Mouse (Mus musculus) forebrain, embryonic 12.5 days (tissue): ENCODE results near the gene Nup88. TPM values are rescaled to one million over a fixed set of nuclear protein-coding genes. Genes with fewer than 3 reads are reported as not detected.

Source experiments
- ATAC-seq: fragments of 200-750 bp; cut with Nextera tagmentation; 2 replicates; pipeline ENCODE4 v1.8.0; 2017; ENCODE audit warnings: moderate TSS enrichment; ENCODE audit not compliant: low FRiP score
- H3K27ac ChIP-seq: fragments of 300-500 bp; sonication (generic); 2 replicates; pipeline ENCODE4 v1.5.1; 2016; ENCODE audit warnings: mild to moderate bottlenecking
- H3K27me3 ChIP-seq: fragments of 300-500 bp; sonication (generic); 2 replicates; pipeline ENCODE4 v1.6.1; 2016; ENCODE audit warnings: mild to moderate bottlenecking
- H3K36me3 ChIP-seq: fragments of 300-500 bp; sonication (generic); replicated peaks from 2 replicates; pipeline ENCODE4 v1.6.1; 2016; ENCODE audit warnings: mild to moderate bottlenecking
- H3K4me1 ChIP-seq: fragments of 300-500 bp; sonication (generic); 2 replicates; pipeline ENCODE4 v1.6.1; 2016
- H3K4me2 ChIP-seq: fragments of 300-500 bp; sonication (generic); 2 replicates; pipeline ENCODE4 v1.6.1; 2016; ENCODE audit warnings: mild to moderate bottlenecking, moderate library complexity
- H3K4me3 ChIP-seq: fragments of 300-500 bp; sonication (generic); replicated peaks from 2 replicates; pipeline ENCODE4 v1.5.1; 2016; ENCODE audit warnings: mild to moderate bottlenecking
- H3K9ac ChIP-seq: fragments of 300-500 bp; sonication (generic); 2 replicates; pipeline ENCODE4 v1.6.1; 2016; ENCODE audit warnings: mild to moderate bottlenecking
- H3K9me3 ChIP-seq: fragments of 300-500 bp; sonication (generic); 2 replicates; pipeline ENCODE4 v1.6.1; 2016
- WGBS: fragments of 180-500 bp; shearing (Covaris S2); methylation state at CpG from one replicate; pipeline ENCODE4 v1.1.7; 2016; 5-methylcytosine and 5-hydroxymethylcytosine counted together
- polyA plus RNA-seq: library from polyadenylated mRNA; unstranded; fragments of >200 nt; fragmentation: Nextera tagmentation; extraction: Ambion mirVana; gene quantifications from 2 replicates; pipeline ENCODE4 v1.2.1, GENCODE M21; 2016

Nup88 gene
- polyA plus RNA-seq, 1 experiment from 2014 or later, result 158 TPM

GRCm38 (mm10) chr11:70982557-70983228, 12.9 kb upstream of the Nup88 start, which contains the start of gene C1qbp:
C1qbp (minus strand) TSS chr11:70983026.
- Histone ChIP-seq H3K4me2 (peak within 1 kb of the TSS; percentile 69), H3K4me1 (peaks cover 14% of the 10 kb centered on the region), H3K27ac (0 out of 2 replicates have a peak within 1 kb of the TSS, but pooled peaks have one; percentile 56), H3K27me3 (no peaks in the 10 kb centered on the region), H3K9ac (peak within 1 kb of the TSS; percentile 93), H3K9me3 (no peaks in the 10 kb centered on the region), H3K4me3 (peak within 1 kb of the TSS; percentile 100), H3K36me3 (peaks cover 68% of the 10 kb centered on the region)
- under 1% methylated on average over 64 of the region's 64 CpGs for WGBS
- peak; percentile 95 for ATAC-seq

- ATAC-seq, result no peak
- peak overlapping the region; percentile 69 for H3K4me2 ChIP-seq
- no peaks in the 10 kb centered on the region for H3K27me3 ChIP-seq
- H3K9me3 ChIP-seq, result no peaks in the 10 kb centered on the region
- H3K4me3 ChIP-seq, result peak overlapping the region; percentile 100
- WGBS, result 11% methylated on average over 12 of the region's 12 CpGs
- peaks cover 14% of the 10 kb centered on the region for H3K4me1 ChIP-seq
- no peak overlapping the region for H3K27ac ChIP-seq
- H3K36me3 ChIP-seq, result peaks cover 68% of the 10 kb centered on the region
- peak overlapping the region; percentile 93 for H3K9ac ChIP-seq
Observed at GRCm38 (mm10) chr11:70982030-70982429, 12.3 kb upstream of the Nup88 start.

- no peak for ATAC-seq
- 93% methylated on average over 14 of the region's 14 CpGs for WGBS
- no peak overlapping the region for H3K9ac ChIP-seq
Observed at GRCm38 (mm10) chr11:70980751-70981510, 11.2 kb upstream of the Nup88 start.

GRCm38 (mm10) chr11:70980232-70980631, 10.5 kb upstream of the Nup88 start:
- 91% methylated on average over 6 of the region's 6 CpGs for WGBS
- no peak overlapping the region for H3K4me3 ChIP-seq
- H3K36me3 ChIP-seq, result peaks cover 68% of the 10 kb centered on the region
- no peaks in the 10 kb centered on the region for H3K27me3 ChIP-seq
- H3K9me3 ChIP-seq, result no peaks in the 10 kb centered on the region
- peaks cover 14% of the 10 kb centered on the region for H3K4me1 ChIP-seq
- ATAC-seq, result no peak
- no peak overlapping the region for H3K27ac ChIP-seq
- no peak overlapping the region for H3K9ac ChIP-seq
- no peak overlapping the region for H3K4me2 ChIP-seq

More at GRCm38 (mm10) chr11:70980751-70981510, 11.2 kb upstream of the Nup88 start:
- Histone ChIP-seq H3K4me3 (0 out of 2 replicates have a peak overlapping the region, but pooled peaks have one; percentile 8), H3K4me2 (peak overlapping the region; percentile 69), H3K27me3 (no peaks in the 10 kb centered on the region), H3K27ac (no peak overlapping the region), H3K4me1 (peaks cover 14% of the 10 kb centered on the region), H3K36me3 (peaks cover 68% of the 10 kb centered on the region), H3K9me3 (no peaks in the 10 kb centered on the region)

- Histone ChIP-seq H3K27me3 (no peaks in the 10 kb centered on the region), H3K4me3 (no peak overlapping the region), H3K4me1 (peaks cover 14% of the 10 kb centered on the region), H3K9me3 (no peaks in the 10 kb centered on the region), H3K9ac (no peak overlapping the region), H3K4me2 (no peak overlapping the region), H3K36me3 (peaks cover 84% of the 10 kb centered on the region), H3K27ac (no peak overlapping the region)
- 88% methylated on average over 6 of the region's 6 CpGs for WGBS
- ATAC-seq, result no peak
Observed at GRCm38 (mm10) chr11:70977293-70977692, 7.5 kb upstream of the Nup88 start.

- Histone ChIP-seq H3K36me3 (peaks cover 76% of the 10 kb centered on the region), H3K9me3 (no peaks in the 10 kb centered on the region), H3K4me3 (no peak overlapping the region), H3K27me3 (no peaks in the 10 kb centered on the region), H3K9ac (no peak overlapping the region), H3K4me1 (peaks cover 5% of the 10 kb centered on the region), H3K27ac (no peak overlapping the region), H3K4me2 (no peak overlapping the region)
- WGBS, result 72% methylated on average over 2 of the region's 2 CpGs
- ATAC-seq, result no peak
Observed at GRCm38 (mm10) chr11:70975193-70975592, 5.4 kb upstream of the Nup88 start.

GRCm38 (mm10) chr11:70973947-70974346, 4.2 kb upstream of the Nup88 start:
- Histone ChIP-seq H3K9ac (no peak overlapping the region), H3K27ac (no peak overlapping the region), H3K4me3 (no peak overlapping the region), H3K27me3 (no peaks in the 10 kb centered on the region), H3K4me1 (peaks cover 9% of the 10 kb centered on the region), H3K9me3 (no peaks in the 10 kb centered on the region), H3K4me2 (no peak overlapping the region), H3K36me3 (peaks cover 64% of the 10 kb centered on the region)
- no peak for ATAC-seq
- WGBS, result 74% methylated on average over 4 of the region's 4 CpGs

- no peak overlapping the region for H3K9ac ChIP-seq
- no peak for ATAC-seq
- no peak overlapping the region for H3K4me3 ChIP-seq
- peaks cover 19% of the 10 kb centered on the region for H3K4me1 ChIP-seq
- no peak overlapping the region for H3K27ac ChIP-seq
- H3K4me2 ChIP-seq, result no peak overlapping the region
- 55% methylated on average over 1 of the region's 1 CpGs for WGBS
- H3K36me3 ChIP-seq, result peaks cover 50% of the 10 kb centered on the region
- H3K9me3 ChIP-seq, result no peaks in the 10 kb centered on the region
- no peaks in the 10 kb centered on the region for H3K27me3 ChIP-seq
Observed at GRCm38 (mm10) chr11:70972586-70972985, 2.8 kb upstream of the Nup88 start.

GRCm38 (mm10) chr11:70970560-70971540, 1.1 kb upstream of the Nup88 start:
- peak overlapping the region; percentile 94 for H3K27ac ChIP-seq
- peak; percentile 48; the same call in 1 of the 2 replicates for ATAC-seq

GRCm38 (mm10) chr11:70969271-70969794, 440 bp downstream of the Nup88 start:
- peak overlapping the region; percentile 75 for H3K4me2 ChIP-seq
- H3K4me1 ChIP-seq, result peaks cover 22% of the 10 kb centered on the region
- peak; percentile 22; the same call in 1 of the 2 replicates for ATAC-seq
- peaks cover 42% of the 10 kb centered on the region for H3K36me3 ChIP-seq
- peak overlapping the region; percentile 88 for H3K4me3 ChIP-seq
- peak overlapping the region; percentile 89 for H3K27ac ChIP-seq
- no peaks in the 10 kb centered on the region for H3K27me3 ChIP-seq
- peak overlapping the region; percentile 87 for H3K9ac ChIP-seq
- no peaks in the 10 kb centered on the region for H3K9me3 ChIP-seq
- WGBS, result under 1% methylated on average over 25 of the region's 25 CpGs

More at GRCm38 (mm10) chr11:70970560-70971540, 1.1 kb upstream of the Nup88 start:
- WGBS, result 17% methylated on average over 24 of the region's 24 CpGs
- Histone ChIP-seq H3K4me3 (peak overlapping the region; percentile 88), H3K36me3 (peaks cover 42% of the 10 kb centered on the region), H3K4me2 (peak overlapping the region; percentile 63), H3K4me1 (peaks cover 22% of the 10 kb centered on the region), H3K27me3 (no peaks in the 10 kb centered on the region), H3K9ac (peak overlapping the region; percentile 71), H3K9me3 (no peaks in the 10 kb centered on the region)

- H3K4me3 ChIP-seq, result no peak overlapping the region
Observed at GRCm38 (mm10) chr11:70964222-70964907, 5.4 kb downstream of the Nup88 start.

More at GRCm38 (mm10) chr11:70964222-70964907, 5.4 kb downstream of the Nup88 start:
- Histone ChIP-seq H3K27me3 (no peaks in the 10 kb centered on the region), H3K27ac (no peak overlapping the region), H3K36me3 (peaks cover 72% of the 10 kb centered on the region), H3K9me3 (no peaks in the 10 kb centered on the region), H3K4me1 (peaks cover 16% of the 10 kb centered on the region), H3K9ac (no peak overlapping the region), H3K4me2 (no peak overlapping the region)
- no peak for ATAC-seq
- WGBS, result 78% methylated on average over 4 of the region's 4 CpGs
